Mouse (Mus musculus) heart, embryonic 12.5 days (tissue): ENCODE results near the gene Traf5. TPM values are rescaled to one million over a fixed set of nuclear protein-coding genes. Genes with fewer than 3 reads are reported as not detected.
A peak's percentile ranks its signal among the peaks of the same experiment; 100 is the strongest.

ENCODE experiments used
- ATAC-seq: fragments of 200-750 bp; cut with Nextera tagmentation; 2 replicates; pipeline ENCODE4 v1.8.0; 2017; ENCODE audit warnings: moderate TSS enrichment, moderate library complexity; ENCODE audit not compliant: insufficient number of reproducible peaks, low FRiP score
- H3K27ac ChIP-seq: fragments of 300-500 bp; sonication (generic); 2 replicates; pipeline ENCODE4 v1.5.1; 2016; ENCODE audit warnings: mild to moderate bottlenecking, moderate library complexity; ENCODE audit not compliant: poor library complexity, severe bottlenecking
- H3K27me3 ChIP-seq: fragments of 300-500 bp; sonication (generic); replicated peaks from 2 replicates; pipeline ENCODE4 v1.6.1; 2016; ENCODE audit warnings: mild to moderate bottlenecking, moderate library complexity
- H3K36me3 ChIP-seq: fragments of 300-500 bp; sonication (generic); 2 replicates; pipeline ENCODE4 v1.6.1; 2016; ENCODE audit warnings: mild to moderate bottlenecking, moderate library complexity
- H3K4me1 ChIP-seq: fragments of 300-500 bp; sonication (generic); replicated peaks from 2 replicates; pipeline ENCODE4 v1.6.1; 2016; ENCODE audit warnings: mild to moderate bottlenecking
- H3K4me2 ChIP-seq: fragments of 300-500 bp; sonication (generic); 2 replicates; pipeline ENCODE4 v1.6.1; 2016; ENCODE audit warnings: mild to moderate bottlenecking, moderate library complexity
- H3K4me3 ChIP-seq: fragments of 300-500 bp; sonication (generic); 2 replicates; pipeline ENCODE4 v1.5.1; 2016; ENCODE audit warnings: mild to moderate bottlenecking
- H3K9ac ChIP-seq: fragments of 300-500 bp; sonication (generic); 2 replicates; pipeline ENCODE4 v1.6.1; 2016; ENCODE audit warnings: mild to moderate bottlenecking, moderate library complexity
- H3K9me3 ChIP-seq: fragments of 300-500 bp; sonication (generic); replicated peaks from 2 replicates; pipeline ENCODE4 v1.6.1; 2016; ENCODE audit warnings: mild to moderate bottlenecking, moderate library complexity
- WGBS: fragments of 180-500 bp; shearing (Covaris S2); methylation state at CpG from one replicate; pipeline ENCODE4 v1.1.7; 2016; 5-methylcytosine and 5-hydroxymethylcytosine counted together
- polyA plus RNA-seq: library from polyadenylated mRNA; unstranded; fragments of >200 nt; fragmentation: Nextera tagmentation; extraction: Ambion mirVana; gene quantifications from 2 replicates; pipeline ENCODE4 v1.2.1, GENCODE M21; 2016

Traf5 gene
- 10.6 and 10.8 TPM in 2 replicates for polyA plus RNA-seq

- Histone ChIP-seq H3K9ac (peak within 1 kb of the TSS; percentile 82), H3K9me3 (no peaks in the 10 kb centered on the region), H3K27me3 (peaks cover 15% of the 10 kb centered on the region; the same call in 1 of the 2 replicates), H3K4me2 (peak within 1 kb of the TSS; percentile 87), H3K27ac (peak within 1 kb of the TSS; percentile 64), H3K4me3 (peak within 1 kb of the TSS; percentile 69), H3K36me3 (no peaks in the 10 kb centered on the region), H3K4me1 (peaks cover 32% of the 10 kb centered on the region)
- ATAC-seq: peak; percentile 99
- 1% methylated on average over 63 of the region's 63 CpGs for WGBS
These were observed at the start of gene Traf5 for GRCm38 (mm10) chr1:192091806-192092772. Gene Traf5, minus strand, starts transcription at chr1:192092559.

GRCm38 (mm10) chr1:192140313-192140712 lies 48.0 kb upstream of the Traf5 start:
- H3K4me3 ChIP-seq: no peak overlapping the region
- H3K9me3 ChIP-seq: no peaks in the 10 kb centered on the region; the same call in 1 of the 2 replicates
- ATAC-seq: no peak
- no peak overlapping the region for H3K27ac ChIP-seq
- no peaks in the 10 kb centered on the region; the same call in 1 of the 2 replicates for H3K36me3 ChIP-seq
- H3K4me2 ChIP-seq: no peak overlapping the region
- 93% methylated on average over 2 of the region's 2 CpGs for WGBS
- peaks cover 13% of the 10 kb centered on the region for H3K4me1 ChIP-seq
- H3K27me3 ChIP-seq: no peaks in the 10 kb centered on the region
- H3K9ac ChIP-seq: no peak overlapping the region

DNA sequence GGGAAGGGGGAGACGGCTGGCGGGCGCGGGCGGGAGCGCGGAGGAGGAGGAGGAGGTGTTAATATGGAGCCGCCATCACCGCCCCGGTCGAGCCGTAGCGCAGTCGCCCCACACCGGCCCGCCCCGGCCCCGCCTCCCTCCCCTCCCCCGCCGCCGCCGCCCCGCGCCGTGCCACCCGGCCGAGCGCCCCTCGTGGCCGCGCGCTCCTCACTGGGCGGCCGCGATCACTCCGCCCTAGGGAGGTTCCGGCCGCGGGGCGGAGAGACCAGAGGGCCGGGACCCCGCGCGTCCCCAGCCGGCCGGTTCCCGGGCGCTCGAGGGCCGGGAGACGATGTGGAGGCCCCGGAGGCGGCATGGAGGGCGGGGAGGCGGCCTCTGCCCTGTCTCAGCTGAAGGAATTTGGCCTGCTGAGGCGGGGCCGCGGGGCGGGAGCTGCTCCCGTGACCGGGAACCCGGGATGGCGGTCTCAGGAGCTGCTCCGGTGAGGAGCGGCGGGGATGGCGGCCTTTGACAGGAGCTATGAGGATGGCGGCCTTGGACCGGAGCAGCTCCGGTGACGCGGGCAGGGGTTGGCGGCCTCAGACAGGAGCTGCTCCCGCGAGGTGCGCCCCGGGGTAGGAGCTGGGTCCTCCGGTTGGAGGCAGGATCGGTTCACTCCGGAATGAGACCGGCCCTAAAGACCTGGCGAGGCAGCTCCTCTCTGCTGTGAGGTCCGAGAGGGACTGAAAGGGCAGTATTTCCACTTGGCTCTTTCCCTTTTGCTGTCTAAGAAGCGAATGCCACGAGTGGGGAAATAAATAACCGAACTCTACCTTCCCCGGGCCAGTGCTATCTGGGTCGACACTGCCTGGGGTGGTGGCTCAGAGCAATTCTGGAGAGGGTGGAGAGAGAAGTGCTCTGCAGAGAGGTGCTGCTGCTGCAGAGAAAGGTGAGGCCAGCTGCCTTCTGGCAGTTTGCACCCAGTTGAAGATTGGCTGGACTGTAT lies 45.9 kb upstream of the Traf5 start, which contains the start of gene Rcor3:
TSS of gene Rcor3 (minus strand) at position 137 of the 985 bp plus-strand sequence.
- Histone ChIP-seq H3K9ac (peak within 1 kb of the TSS; percentile 91), H3K4me2 (peak within 1 kb of the TSS; percentile 88), H3K4me3 (peak within 1 kb of the TSS; percentile 77), H3K36me3 (peaks cover 3% of the 10 kb centered on the region; the same call in 1 of the 2 replicates), H3K27ac (peak within 1 kb of the TSS; percentile 100), H3K4me1 (peaks cover 15% of the 10 kb centered on the region), H3K9me3 (no peaks in the 10 kb centered on the region), H3K27me3 (no peaks in the 10 kb centered on the region)
- peak; percentile 91 for ATAC-seq
- WGBS: 0% methylated on average over 60 of the region's 88 CpGs

DNA sequence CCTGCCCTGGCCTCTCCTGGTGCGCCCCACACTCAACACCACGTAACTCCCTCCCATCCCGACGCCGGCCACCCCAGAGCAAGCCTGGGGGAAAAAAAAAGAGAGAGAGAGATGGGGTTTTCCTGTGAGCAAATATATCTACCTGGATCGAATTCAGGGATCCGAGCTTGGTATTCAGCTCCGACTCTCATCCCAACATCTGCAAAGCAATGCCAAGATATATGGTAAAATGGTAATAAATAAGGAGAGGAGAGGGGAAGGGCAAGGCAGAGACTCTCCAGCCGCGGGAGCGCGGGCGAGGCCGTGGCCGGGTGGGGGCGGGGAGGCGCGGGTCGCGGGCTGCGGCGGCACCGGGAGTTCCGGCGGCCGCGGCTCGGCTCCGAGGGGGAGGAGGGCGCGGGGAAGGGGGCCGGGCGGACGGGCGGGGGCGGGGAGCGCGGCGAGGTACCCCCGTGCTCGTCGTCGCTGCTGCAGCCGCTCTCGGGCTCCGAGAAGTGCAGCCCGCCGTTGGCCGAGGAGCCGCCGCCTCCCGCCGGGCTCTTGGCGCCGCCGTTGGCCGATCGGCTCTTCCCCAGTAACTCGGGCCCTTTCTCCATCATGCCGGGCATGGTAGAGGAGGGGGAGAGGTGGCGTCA lies 45.0 kb upstream of the Traf5 start:
- H3K27me3 ChIP-seq: no peaks in the 10 kb centered on the region
- H3K36me3 ChIP-seq: peaks cover 3% of the 10 kb centered on the region; the same call in 1 of the 2 replicates
- ATAC-seq: peak; percentile 63
- H3K4me3 ChIP-seq: peak overlapping the region; percentile 77
- peak overlapping the region; percentile 100 for H3K27ac ChIP-seq
- H3K9me3 ChIP-seq: no peaks in the 10 kb centered on the region
- peak overlapping the region; percentile 88 for H3K4me2 ChIP-seq
- H3K4me1 ChIP-seq: peaks cover 15% of the 10 kb centered on the region
- peak overlapping the region; percentile 91 for H3K9ac ChIP-seq
- under 1% methylated on average over 48 of the region's 61 CpGs for WGBS

DNA sequence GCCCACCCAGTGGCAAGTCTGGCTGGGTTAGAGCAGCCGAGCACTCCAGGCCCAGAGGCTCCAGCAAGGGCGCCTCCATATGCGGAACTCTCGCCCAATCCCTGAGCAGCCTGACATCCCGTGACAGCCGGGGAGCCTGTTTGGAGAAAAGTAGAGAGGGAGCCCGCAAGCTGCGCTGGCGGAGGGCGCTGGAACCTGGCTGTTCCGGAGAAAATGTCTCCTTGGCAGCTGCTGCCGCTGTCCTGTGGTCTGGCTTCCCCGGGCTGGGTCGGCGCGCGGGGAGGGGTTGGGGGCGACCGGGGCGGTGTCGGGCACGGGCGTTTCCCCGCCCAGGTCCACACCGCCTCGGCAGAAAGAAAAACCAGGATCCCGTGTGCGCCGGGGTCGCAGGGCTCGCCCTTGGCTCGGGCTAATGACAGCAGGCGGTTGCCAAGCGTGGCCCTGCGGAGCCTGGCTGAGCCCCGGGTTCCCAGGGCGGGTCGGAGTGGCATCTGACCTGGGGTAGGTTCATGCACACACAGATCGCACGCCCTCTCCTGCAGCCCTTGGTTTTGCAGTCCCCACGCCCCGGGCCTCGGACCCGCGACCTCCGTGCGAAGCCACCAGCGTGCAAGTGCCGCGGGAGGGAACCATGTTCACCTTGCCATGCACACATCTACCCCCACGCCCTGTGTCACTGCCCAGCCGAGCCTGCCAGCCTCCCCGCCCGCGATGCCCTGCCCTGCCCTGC lies 44.4 kb upstream of the Traf5 start:
- H3K4me1 ChIP-seq: peaks cover 15% of the 10 kb centered on the region
- peak; percentile 80 for ATAC-seq
- H3K9me3 ChIP-seq: no peaks in the 10 kb centered on the region
- peaks cover 3% of the 10 kb centered on the region; the same call in 1 of the 2 replicates for H3K36me3 ChIP-seq
- H3K27me3 ChIP-seq: no peaks in the 10 kb centered on the region
- peak overlapping the region; percentile 88 for H3K4me2 ChIP-seq
- peak overlapping the region; percentile 100 for H3K27ac ChIP-seq
- peak overlapping the region; percentile 91 for H3K9ac ChIP-seq
- under 1% methylated on average over 55 of the region's 55 CpGs for WGBS
- H3K4me3 ChIP-seq: peak overlapping the region; percentile 77

GRCm38 (mm10) chr1:192130202-192130601 lies 37.8 kb upstream of the Traf5 start:
- H3K36me3 ChIP-seq: peaks cover 27% of the 10 kb centered on the region
- 82% methylated on average over 1 of the region's 1 CpGs for WGBS
- H3K9me3 ChIP-seq: no peaks in the 10 kb centered on the region

DNA sequence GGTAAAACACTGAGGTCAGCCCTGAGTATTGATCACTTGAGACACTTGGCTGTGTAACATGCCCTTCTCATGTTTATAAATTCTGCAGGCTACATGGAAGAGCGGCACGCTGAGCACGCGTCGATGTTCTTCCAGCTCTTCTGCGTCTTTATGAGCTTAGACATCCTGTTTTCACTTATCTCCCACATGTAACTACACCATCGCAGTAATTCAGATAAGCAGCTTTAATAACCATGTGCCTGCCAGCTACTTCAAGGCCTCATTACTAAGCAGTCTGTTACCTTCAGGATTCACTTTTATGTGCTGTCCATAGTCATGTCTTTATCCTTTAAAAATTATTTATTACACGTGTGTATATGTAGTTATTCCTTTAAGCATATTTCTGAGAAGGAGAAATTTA lies 36.0 kb upstream of the Traf5 start:
- Histone ChIP-seq H3K9me3 (no peaks in the 10 kb centered on the region), H3K4me3 (no peak overlapping the region), H3K9ac (no peak overlapping the region), H3K4me1 (no peaks in the 10 kb centered on the region), H3K27me3 (no peaks in the 10 kb centered on the region), H3K27ac (no peak overlapping the region), H3K4me2 (no peak overlapping the region), H3K36me3 (peaks cover 41% of the 10 kb centered on the region)
- ATAC-seq: no peak
- WGBS: 90% methylated on average over 8 of the region's 8 CpGs

More at GRCm38 (mm10) chr1:192130202-192130601, 37.8 kb upstream of the Traf5 start:
- Histone ChIP-seq H3K27ac (no peak overlapping the region), H3K4me2 (no peak overlapping the region), H3K27me3 (no peaks in the 10 kb centered on the region), H3K4me1 (0 out of 2 replicates have a peak, but pooled peaks cover 3% of the 10 kb centered on the region), H3K9ac (no peak overlapping the region), H3K4me3 (no peak overlapping the region)
- no peak for ATAC-seq

GRCm38 (mm10) chr1:192125761-192126160 lies 33.4 kb upstream of the Traf5 start:
- H3K27me3 ChIP-seq: no peaks in the 10 kb centered on the region
- ATAC-seq: no peak
- no peak overlapping the region for H3K27ac ChIP-seq
- peaks cover 11% of the 10 kb centered on the region for H3K4me1 ChIP-seq
- H3K4me3 ChIP-seq: no peak overlapping the region
- no peak overlapping the region for H3K9ac ChIP-seq
- WGBS: 95% methylated on average over 6 of the region's 6 CpGs
- no peaks in the 10 kb centered on the region for H3K9me3 ChIP-seq
- peaks cover 60% of the 10 kb centered on the region for H3K36me3 ChIP-seq
- H3K4me2 ChIP-seq: no peak overlapping the region

DNA sequence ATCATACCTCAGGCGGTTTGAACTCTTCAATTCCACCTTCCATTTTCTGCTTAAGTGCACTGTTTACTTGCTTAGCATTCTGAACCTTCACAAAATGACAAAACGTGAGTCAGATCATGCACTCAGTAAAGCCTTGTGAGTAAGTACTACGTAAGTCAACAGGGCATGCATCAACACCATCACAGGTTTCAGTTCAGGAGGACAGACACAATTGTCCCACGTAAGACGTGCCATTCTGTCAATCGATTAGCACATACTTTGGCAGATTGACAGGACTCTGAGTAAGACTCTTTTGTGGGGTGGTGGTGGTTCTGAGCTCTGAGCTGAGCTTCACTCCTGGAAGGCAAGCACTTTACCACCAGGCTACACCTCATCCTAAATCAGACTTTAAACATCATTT lies 23.9 kb upstream of the Traf5 start:
- Histone ChIP-seq H3K4me1 (peaks cover 5% of the 10 kb centered on the region; the same call in 1 of the 2 replicates), H3K36me3 (peaks cover 85% of the 10 kb centered on the region), H3K4me3 (no peak overlapping the region), H3K4me2 (no peak overlapping the region), H3K27ac (no peak overlapping the region), H3K9me3 (no peaks in the 10 kb centered on the region), H3K27me3 (no peaks in the 10 kb centered on the region), H3K9ac (no peak overlapping the region)
- ATAC-seq: no peak
- WGBS: 85% methylated on average over 6 of the region's 6 CpGs

DNA sequence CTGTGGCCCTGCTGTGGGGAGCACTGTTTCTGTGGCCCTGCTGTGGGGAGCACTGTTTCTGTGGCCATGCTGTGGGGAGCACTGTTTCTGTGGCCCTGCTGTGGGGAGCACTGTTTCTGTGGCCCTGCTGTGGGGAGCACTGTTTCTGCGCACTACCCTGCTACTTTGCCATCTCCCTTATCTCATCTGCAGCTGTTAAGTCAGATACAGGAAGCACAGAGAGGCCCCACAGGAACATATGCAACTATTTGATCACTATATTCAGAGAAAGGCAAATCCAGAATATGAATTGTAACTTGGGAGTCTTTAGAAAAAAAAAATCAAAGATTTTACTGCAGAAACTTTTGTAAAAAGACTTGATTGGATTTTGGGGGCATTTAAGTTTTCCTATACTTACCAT lies 23.0 kb upstream of the Traf5 start:
- Histone ChIP-seq H3K4me1 (peaks cover 2% of the 10 kb centered on the region; the same call in 1 of the 2 replicates), H3K36me3 (peaks cover 85% of the 10 kb centered on the region), H3K27me3 (no peaks in the 10 kb centered on the region), H3K9me3 (no peaks in the 10 kb centered on the region), H3K4me2 (no peak overlapping the region), H3K9ac (no peak overlapping the region), H3K27ac (no peak overlapping the region), H3K4me3 (no peak overlapping the region)
- no peak for ATAC-seq
- WGBS: 58% methylated on average over 1 of the region's 1 CpGs
